Mouse (Mus musculus): ENCODE data around the gene Col5a1.

DNA sequence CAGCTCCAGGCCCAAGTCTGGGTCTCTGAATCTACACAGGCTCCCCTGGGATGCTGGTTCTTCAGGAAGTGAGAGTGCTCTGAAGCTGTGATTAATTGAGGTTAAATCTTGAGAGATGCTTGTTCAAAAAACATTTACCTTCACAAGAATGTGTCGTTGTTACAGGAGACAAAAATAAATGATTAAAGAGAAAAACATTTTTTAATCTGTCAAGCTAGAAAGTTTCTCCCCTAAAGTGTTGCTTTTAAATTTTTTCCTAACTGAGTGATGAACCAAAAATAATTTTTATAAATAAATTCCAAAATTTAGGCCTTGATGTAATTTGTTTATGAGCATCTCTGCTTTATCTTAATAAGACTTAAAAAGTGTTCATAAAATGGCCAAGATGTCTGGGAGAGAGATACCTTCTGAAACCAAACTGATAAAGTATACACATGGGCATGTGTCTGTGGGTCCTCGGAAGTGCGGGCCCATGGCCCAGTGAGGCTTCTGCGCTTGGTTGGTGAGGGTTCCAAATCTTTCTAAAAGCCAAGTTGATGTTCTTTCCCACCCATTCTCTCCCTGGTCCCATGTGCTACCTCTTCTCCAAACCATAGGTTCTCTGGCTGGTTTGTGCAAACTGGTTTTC is 177.6 kb downstream of the Col5a1 start:
- TF ChIP-seq CTCF (IDR thresholded peaks at IDR 0.05; ENCODE audit: borderline replicate concordance, control insufficient read depth, extremely low read depth, insufficient read depth, low read length, poor library complexity) = no peak
- no peak for TF ChIP-seq POLR2A (IDR thresholded peaks at IDR 0.05; ENCODE audit: control insufficient read depth, extremely low read depth, insufficient read depth, low read length, poor library complexity)

All from thymus, adult 2 months (tissue).